Mouse (Mus musculus): ENCODE measurements around the gene Srebf2. TPM values are rescaled to one million over a fixed set of nuclear protein-coding genes. Genes with fewer than 3 reads are reported as not detected.
A peak's percentile ranks its signal among the peaks of the same experiment; 100 is the strongest.

The Srebf2 gene
- polyA plus RNA-seq, 1 experiment, result 285 TPM

- Histone ChIP-seq H3K4me2 (ENCODE audit: low read depth) (no peak overlapping the region), H3K4me3 (no peak overlapping the region), H3ac (ENCODE audit: control insufficient read depth, insufficient read length) (no peak overlapping the region), H3K27me3 (ENCODE audit: control insufficient read depth, insufficient read depth, insufficient read length) (no peaks in the 10 kb centered on the region), H3K79me2 (ENCODE audit: control insufficient read depth, insufficient read depth) (peaks cover 84% of the 10 kb centered on the region), H3K36me3 (ENCODE audit: control insufficient read depth, insufficient read depth) (peaks cover 19% of the 10 kb centered on the region)
- TF ChIP-seq TCF12 (IDR thresholded peaks at IDR 0.05; ENCODE audit: insufficient read depth, poor library complexity, severe bottlenecking) (no peak), POLR2AphosphoS2 (IDR thresholded peaks at IDR 0.05; ENCODE audit: insufficient read length, low read depth) (peak; percentile 19)
These were observed 4.2 kb downstream of the Srebf2 start for GRCm38 (mm10) chr15:82151176-82151575.

- Histone ChIP-seq H3K36me3 (ENCODE audit: control insufficient read depth, insufficient read depth) (peaks cover 19% of the 10 kb centered on the region), H3K27me3 (ENCODE audit: control insufficient read depth, insufficient read depth, insufficient read length) (no peaks in the 10 kb centered on the region), H3K4me2 (ENCODE audit: low read depth) (peak overlapping the region; percentile 30), H3K79me2 (ENCODE audit: control insufficient read depth, insufficient read depth) (peaks cover 93% of the 10 kb centered on the region), H3ac (ENCODE audit: control insufficient read depth, insufficient read length) (no peak overlapping the region), H3K4me3 (no peak overlapping the region)
- TF ChIP-seq E2F4 (IDR thresholded peaks at IDR 0.05; ENCODE audit: insufficient read depth) (no peak), CEBPB (IDR thresholded peaks at IDR 0.05; ENCODE audit: insufficient read depth, poor library complexity, severe bottlenecking) (no peak), POLR2A (IDR thresholded peaks at IDR 0.05; ENCODE audit: insufficient read length, low read depth) (peak; percentile 27), TCF12 (IDR thresholded peaks at IDR 0.05; ENCODE audit: insufficient read depth, poor library complexity, severe bottlenecking) (no peak), USF1 (IDR thresholded peaks at IDR 0.05; ENCODE audit: low read depth) (no peak), REST (IDR thresholded peaks at IDR 0.05; ENCODE audit: insufficient read depth, insufficient read length) (no peak), POLR2AphosphoS2 (IDR thresholded peaks at IDR 0.05; ENCODE audit: insufficient read length, low read depth) (no peak)
These were observed 5.0 kb downstream of the Srebf2 start for GRCm38 (mm10) chr15:82152022-82152421.

- Histone ChIP-seq H3K79me2 (ENCODE audit: control insufficient read depth, insufficient read depth) (peaks cover 97% of the 10 kb centered on the region), H3K36me3 (ENCODE audit: control insufficient read depth, insufficient read depth) (peaks cover 19% of the 10 kb centered on the region), H3K4me3 (no peak overlapping the region), H3K4me2 (ENCODE audit: low read depth) (peak overlapping the region; percentile 30), H3K27me3 (ENCODE audit: control insufficient read depth, insufficient read depth, insufficient read length) (no peaks in the 10 kb centered on the region), H3ac (ENCODE audit: control insufficient read depth, insufficient read length) (no peak overlapping the region)
- TF ChIP-seq POLR2AphosphoS2 (IDR thresholded peaks at IDR 0.05; ENCODE audit: insufficient read length, low read depth) (peak; percentile 45), POLR2A (IDR thresholded peaks at IDR 0.05; ENCODE audit: insufficient read length, low read depth) (no peak)
These were observed 5.5 kb downstream of the Srebf2 start for GRCm38 (mm10) chr15:82152435-82152834.

- H3ac ChIP-seq (ENCODE audit: control insufficient read depth, insufficient read length), result no peak overlapping the region
- H3K4me2 ChIP-seq (ENCODE audit: low read depth), result peak overlapping the region; percentile 65
- H3K4me3 ChIP-seq, result no peak overlapping the region
- H3K36me3 ChIP-seq (ENCODE audit: control insufficient read depth, insufficient read depth), result peaks cover 9% of the 10 kb centered on the region
- peaks cover 100% of the 10 kb centered on the region for H3K79me2 ChIP-seq (ENCODE audit: control insufficient read depth, insufficient read depth)
- no peaks in the 10 kb centered on the region for H3K27me3 ChIP-seq (ENCODE audit: control insufficient read depth, insufficient read depth, insufficient read length)
- peak in 2 of 3 experiments; percentile 34 to 64 for TF ChIP-seq MYOD1 (IDR thresholded peaks at IDR 0.05; ENCODE audit: control insufficient read depth in 1 of 3, insufficient read length in 2 of 3, low read depth in 2 of 3)
- no peak for TF ChIP-seq CEBPB (IDR thresholded peaks at IDR 0.05; ENCODE audit: insufficient read depth, poor library complexity, severe bottlenecking)
- TF ChIP-seq TCF12 (IDR thresholded peaks at IDR 0.05; ENCODE audit: insufficient read depth, poor library complexity, severe bottlenecking), result peak; percentile 48
- no peak for TF ChIP-seq POLR2AphosphoS2 (IDR thresholded peaks at IDR 0.05; ENCODE audit: insufficient read length, low read depth)
- TF ChIP-seq MYOG (IDR thresholded peaks at IDR 0.05; ENCODE audit: control insufficient read depth in 1 of 3, insufficient read depth in 1 of 3, insufficient read length in 2 of 3, low read depth in 2 of 3), result peak in 2 of 3 experiments; percentile 49 to 79
- TF ChIP-seq USF1 (IDR thresholded peaks at IDR 0.05; ENCODE audit: low read depth), result peak; percentile 4
- no peak for TF ChIP-seq SRF (IDR thresholded peaks at IDR 0.05; ENCODE audit: control insufficient read depth, insufficient read length, low read depth)
- no peak for TF ChIP-seq POLR2A (IDR thresholded peaks at IDR 0.05; ENCODE audit: insufficient read length, low read depth)
These were observed 9.3 kb downstream of the Srebf2 start for GRCm38 (mm10) chr15:82156298-82156697.

GRCm38 (mm10) chr15:82156902-82157301, 9.9 kb downstream of the Srebf2 start:
- TF ChIP-seq USF1 (IDR thresholded peaks at IDR 0.05; ENCODE audit: low read depth) (no peak), POLR2AphosphoS2 (IDR thresholded peaks at IDR 0.05; ENCODE audit: insufficient read length, low read depth) (peak; percentile 24), MYOD1 (IDR thresholded peaks at IDR 0.05; ENCODE audit: control insufficient read depth in 1 of 3, insufficient read length in 2 of 3, low read depth in 2 of 3) (no peak)
- H3K79me2 ChIP-seq (ENCODE audit: control insufficient read depth, insufficient read depth), result peaks cover 100% of the 10 kb centered on the region
- no peak overlapping the region for H3K4me3 ChIP-seq
- no peaks in the 10 kb centered on the region for H3K27me3 ChIP-seq (ENCODE audit: control insufficient read depth, insufficient read depth, insufficient read length)
- no peak overlapping the region for H3ac ChIP-seq (ENCODE audit: control insufficient read depth, insufficient read length)
- H3K36me3 ChIP-seq (ENCODE audit: control insufficient read depth, insufficient read depth), result peaks cover 9% of the 10 kb centered on the region
- H3K4me2 ChIP-seq (ENCODE audit: low read depth), result peak overlapping the region; percentile 65

- Histone ChIP-seq H3K4me3 (no peak overlapping the region), H3ac (ENCODE audit: control insufficient read depth, insufficient read length) (no peak overlapping the region), H3K27me3 (ENCODE audit: control insufficient read depth, insufficient read depth, insufficient read length) (no peaks in the 10 kb centered on the region), H3K79me2 (ENCODE audit: control insufficient read depth, insufficient read depth) (peaks cover 100% of the 10 kb centered on the region), H3K36me3 (ENCODE audit: control insufficient read depth, insufficient read depth) (no peaks in the 10 kb centered on the region), H3K4me2 (ENCODE audit: low read depth) (no peak overlapping the region)
- TF ChIP-seq MYOD1 (IDR thresholded peaks at IDR 0.05; ENCODE audit: control insufficient read depth in 1 of 3, insufficient read length in 2 of 3, low read depth in 2 of 3) (no peak), SRF (IDR thresholded peaks at IDR 0.05; ENCODE audit: control insufficient read depth, insufficient read length, low read depth) (no peak), REST (IDR thresholded peaks at IDR 0.05; ENCODE audit: insufficient read depth, insufficient read length) (no peak), USF1 (IDR thresholded peaks at IDR 0.05; ENCODE audit: low read depth) (no peak), MYOG (IDR thresholded peaks at IDR 0.05; ENCODE audit: control insufficient read depth in 1 of 3, insufficient read depth in 1 of 3, insufficient read length in 2 of 3, low read depth in 2 of 3) (no peak), POLR2A (IDR thresholded peaks at IDR 0.05; ENCODE audit: insufficient read length, low read depth) (no peak), TCF12 (IDR thresholded peaks at IDR 0.05; ENCODE audit: insufficient read depth, poor library complexity, severe bottlenecking) (no peak), MAX (IDR thresholded peaks at IDR 0.05; ENCODE audit: low read depth) (no peak), CEBPB (IDR thresholded peaks at IDR 0.05; ENCODE audit: insufficient read depth, poor library complexity, severe bottlenecking) (no peak), POLR2AphosphoS2 (IDR thresholded peaks at IDR 0.05; ENCODE audit: insufficient read length, low read depth) (no peak), E2F4 (IDR thresholded peaks at IDR 0.05; ENCODE audit: insufficient read depth) (no peak), TCF3 (IDR thresholded peaks at IDR 0.05; ENCODE audit: insufficient read length, low read depth) (no peak)
These were observed 11.5 kb downstream of the Srebf2 start for GRCm38 (mm10) chr15:82158243-82159035.
